Mouse (Mus musculus): ENCODE data around the gene Elane.
A peak's percentile ranks its signal among the peaks of the same experiment; 100 is the strongest.

The Elane gene

GRCm38 (mm10) chr10:79929967-79930825 is 44.1 kb downstream of the Elane start:
- DNase-seq (ENCODE audit: low spot score) = no peak

- no peak for DNase-seq (ENCODE audit: low spot score)
Measured at GRCm38 (mm10) chr10:79930826-79931186, 44.8 kb downstream of the Elane start.

DNA sequence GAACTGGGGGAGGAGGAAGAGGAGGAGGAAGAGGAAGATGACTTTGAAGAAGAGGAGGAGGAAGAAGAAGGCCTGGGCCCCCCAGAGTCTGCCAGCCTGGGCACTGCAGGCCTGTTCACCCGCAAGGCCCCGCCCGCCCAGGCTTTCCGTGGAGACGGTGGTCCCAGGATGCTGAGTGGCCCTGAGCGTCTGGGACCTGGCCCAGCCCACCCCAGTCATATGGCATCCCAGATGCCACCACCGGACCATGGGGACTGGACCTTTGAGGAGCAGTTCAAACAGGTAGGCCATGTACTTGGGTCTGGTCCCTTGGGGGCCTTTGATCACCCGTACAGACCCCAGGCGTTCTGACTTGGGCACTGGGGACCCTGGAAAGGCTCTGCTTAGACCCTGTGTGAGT is 45.8 kb downstream of the Elane start:
- no peak for DNase-seq (ENCODE audit: low spot score)

GRCm38 (mm10) chr10:79932736-79933135 is 46.7 kb downstream of the Elane start:
- DNase-seq (ENCODE audit: low spot score) = peak; percentile 72

DNA sequence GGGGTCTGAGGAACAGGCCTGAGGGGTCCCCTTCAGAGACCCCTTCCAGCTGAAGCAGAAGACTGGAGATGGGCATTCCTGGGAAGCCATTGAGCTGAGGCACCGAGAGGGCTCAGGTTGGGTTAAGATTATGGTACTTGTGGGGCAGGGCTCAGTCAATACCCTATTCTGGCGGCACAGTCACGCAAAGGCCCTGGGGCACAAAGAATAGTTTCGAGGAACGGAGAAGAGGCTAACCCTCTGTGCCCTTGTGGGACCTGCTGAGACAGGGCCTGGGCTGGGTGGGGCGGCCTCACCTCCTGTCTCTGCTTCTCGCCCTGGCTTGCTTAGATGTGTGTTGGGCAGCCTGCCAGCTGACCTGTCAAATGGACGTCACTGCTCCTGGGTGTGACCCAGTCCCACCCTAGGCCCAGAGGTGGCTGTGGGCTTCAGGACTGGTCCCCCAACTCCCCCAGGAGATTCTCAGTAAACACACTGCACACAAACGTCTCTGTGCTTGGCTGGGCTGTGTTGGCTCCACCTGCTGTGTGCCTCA is 47.2 kb downstream of the Elane start:
- peak; percentile 56 for DNase-seq (ENCODE audit: low spot score)

GRCm38 (mm10) chr10:79933861-79934260 is 47.8 kb downstream of the Elane start:
- DNase-seq (ENCODE audit: low spot score) = no peak

GRCm38 (mm10) chr10:79934272-79934721 is 48.2 kb downstream of the Elane start:
- DNase-seq (ENCODE audit: low spot score) = peak; percentile 80

GRCm38 (mm10) chr10:79934794-79935569 is 48.9 kb downstream of the Elane start:
- DNase-seq (ENCODE audit: low spot score) = no peak

GRCm38 (mm10) chr10:79936284-79936910 is 50.4 kb downstream of the Elane start:
- no peak for DNase-seq (ENCODE audit: low spot score)

DNA sequence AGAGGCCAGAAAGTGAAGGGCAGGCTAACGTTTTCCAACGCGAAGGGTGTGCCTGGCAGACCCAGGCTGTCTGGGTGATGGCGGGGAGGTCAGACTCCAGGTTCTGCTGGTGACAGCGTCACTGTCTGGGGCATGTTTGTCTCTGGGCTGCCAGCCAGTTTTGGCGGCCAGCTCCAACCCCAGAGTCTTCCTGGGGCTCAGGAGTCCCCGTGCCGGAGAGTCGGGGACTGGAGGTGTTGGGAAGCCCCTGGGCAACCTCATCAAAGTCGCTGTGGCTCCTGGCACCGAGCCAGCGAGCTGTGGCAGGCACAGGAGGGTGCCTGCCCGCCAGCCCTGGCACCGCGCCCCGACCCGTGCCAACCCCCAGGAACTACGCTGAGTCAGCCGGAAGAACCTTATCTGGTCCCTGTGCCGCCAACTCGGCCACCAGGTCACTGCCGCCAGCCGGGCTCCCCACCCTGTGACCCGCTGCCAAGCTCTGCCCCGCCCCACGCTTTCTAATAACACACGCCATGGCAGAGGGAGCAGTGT is 50.9 kb downstream of the Elane start:
- DNase-seq (ENCODE audit: low spot score) = peak; percentile 89
